Mouse (Mus musculus): Measurements from ENCODE around the gene 9930111J21Rik2.

DNA sequence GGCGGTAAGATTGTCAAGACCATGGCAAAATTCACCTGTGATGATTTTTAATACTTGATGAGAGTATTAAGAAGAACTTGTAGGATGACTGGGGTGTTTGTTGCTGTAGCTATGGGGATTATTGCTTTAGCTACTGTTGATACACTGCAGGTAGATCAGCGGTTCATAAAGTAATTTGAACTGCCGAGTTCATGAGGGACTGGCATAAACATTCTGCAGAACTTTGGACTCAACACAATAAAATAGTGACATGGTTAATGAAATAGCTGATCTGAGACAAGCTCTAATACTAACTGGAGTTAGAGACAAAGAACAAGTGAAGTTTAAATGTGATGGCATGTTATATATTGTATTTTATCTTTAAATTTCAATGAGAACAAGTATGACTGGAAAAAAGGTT lies 27.7 kb upstream of the 9930111J21Rik2 start:
- TF ChIP-seq POLR2A (IDR thresholded peaks at IDR 0.05; ENCODE audit: borderline replicate concordance, extremely low read depth, insufficient read depth, insufficient read length, poor library complexity, severe bottlenecking) (no peak), CTCF (IDR thresholded peaks at IDR 0.05; ENCODE audit: borderline replicate concordance, extremely low read depth, insufficient read depth, insufficient read length) (no peak)
